Mouse (Mus musculus): Measurements from ENCODE around the gene Snap91. TPM values are rescaled to one million over a fixed set of nuclear protein-coding genes. Genes with fewer than 3 reads are reported as not detected.

Snap91 gene
- polyA plus RNA-seq, 1 experiment from 2014 or later: 184 TPM

DNA sequence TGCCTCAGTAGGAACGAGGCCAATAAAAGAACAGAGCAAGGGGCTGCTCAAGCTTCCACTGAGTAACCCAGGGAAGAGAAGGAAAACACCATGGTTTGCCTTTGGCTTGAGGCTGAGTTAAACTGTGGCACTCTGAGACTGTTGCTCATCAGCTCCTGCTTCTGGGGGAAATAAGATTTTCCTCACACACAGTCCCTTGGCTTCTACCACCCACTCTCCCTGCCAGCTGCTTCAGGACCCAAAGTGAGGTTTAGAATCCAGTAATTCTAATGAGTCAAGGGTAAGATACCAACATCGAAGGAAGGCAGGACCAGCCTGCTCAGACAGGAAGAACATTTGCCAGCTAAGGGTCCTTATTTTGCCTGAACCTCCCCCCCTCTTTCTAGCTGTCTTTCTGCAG lies 50.7 kb downstream of the Snap91 start:
- Histone ChIP-seq H3K36me3 (ENCODE audit: control insufficient read depth, insufficient read depth, low read length) (peaks cover 37% of the 10 kb centered on the region), H3K27ac (ENCODE audit: low read length) (0 out of 2 replicates have a peak overlapping the region, but pooled peaks have one; percentile 10), H3K9me3 (replicated peaks; ENCODE audit: control insufficient read depth, low read length, poor library complexity, severe bottlenecking) (no peaks in the 10 kb centered on the region), H3K4me1 (ENCODE audit: control insufficient read depth, insufficient read depth, low read length) (no peaks in the 10 kb centered on the region), H3K27me3 (ENCODE audit: control insufficient read depth, insufficient read depth, low read depth, low read length) (no peaks in the 10 kb centered on the region), H3K4me2 (ENCODE audit: low read length) (no peak overlapping the region), H3K4me3 (ENCODE audit: low read depth, low read length) (no peak overlapping the region), H3K9ac (ENCODE audit: low read depth, low read length) (no peak overlapping the region)
- ATAC-seq: no peak
- WGBS: 73% methylated on average over 2 of the region's 2 CpGs

DNA sequence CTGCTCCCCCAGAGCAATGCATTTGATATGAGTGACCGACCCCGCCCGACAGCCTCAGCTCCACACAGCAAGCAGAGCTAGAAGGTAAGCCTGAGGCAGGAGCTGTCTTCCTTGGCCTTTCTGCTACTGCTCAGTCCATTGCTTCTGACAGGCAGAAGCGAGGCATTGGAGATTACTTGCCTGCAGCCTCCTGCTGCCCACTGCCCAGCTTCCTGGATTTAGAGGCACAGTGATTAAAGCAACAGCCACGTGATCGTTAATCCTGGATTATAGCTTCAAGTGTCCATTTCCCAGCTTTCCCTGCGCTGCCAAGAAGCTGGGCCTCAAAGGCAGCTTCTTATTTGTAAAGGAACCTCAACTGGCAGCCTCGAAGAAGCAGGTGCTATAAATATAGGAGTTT lies 51.4 kb downstream of the Snap91 start:
- Histone ChIP-seq H3K4me1 (ENCODE audit: control insufficient read depth, insufficient read depth, low read length) (no peaks in the 10 kb centered on the region), H3K27me3 (ENCODE audit: control insufficient read depth, insufficient read depth, low read depth, low read length) (no peaks in the 10 kb centered on the region), H3K9ac (ENCODE audit: low read depth, low read length) (no peak overlapping the region), H3K4me3 (ENCODE audit: low read depth, low read length) (no peak overlapping the region), H3K36me3 (ENCODE audit: control insufficient read depth, insufficient read depth, low read length) (peaks cover 32% of the 10 kb centered on the region), H3K9me3 (replicated peaks; ENCODE audit: control insufficient read depth, low read length, poor library complexity, severe bottlenecking) (no peaks in the 10 kb centered on the region), H3K4me2 (ENCODE audit: low read length) (no peak overlapping the region), H3K27ac (ENCODE audit: low read length) (peak overlapping the region; percentile 10; the same call in 1 of the 2 replicates)
- peak; percentile 65 for ATAC-seq
- WGBS: 28% methylated on average over 8 of the region's 8 CpGs

DNA sequence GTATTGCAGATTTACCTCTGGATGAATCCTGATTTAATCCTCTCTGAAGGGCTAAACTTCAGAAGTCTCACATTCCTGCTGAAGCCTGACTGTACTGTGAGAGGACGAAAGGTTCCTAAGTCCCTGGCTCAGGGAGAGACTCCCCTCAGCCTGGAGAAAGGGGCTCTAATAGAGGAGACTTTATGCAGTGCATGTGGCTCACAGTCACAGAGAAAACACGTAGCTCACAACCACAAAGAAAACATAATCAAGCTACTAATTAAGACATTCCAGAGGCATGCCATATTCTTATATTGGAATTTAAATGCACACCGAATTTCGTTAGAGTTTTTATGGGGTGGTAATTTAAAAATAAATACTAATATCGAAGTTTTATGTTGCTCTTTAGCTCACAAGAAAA lies 61.1 kb downstream of the Snap91 start:
- H3K9ac ChIP-seq (ENCODE audit: low read depth, low read length): no peak overlapping the region
- H3K4me2 ChIP-seq (ENCODE audit: low read length): no peak overlapping the region
- H3K4me1 ChIP-seq (ENCODE audit: control insufficient read depth, insufficient read depth, low read length): no peaks in the 10 kb centered on the region
- ATAC-seq: no peak
- peaks cover 14% of the 10 kb centered on the region for H3K36me3 ChIP-seq (ENCODE audit: control insufficient read depth, insufficient read depth, low read length)
- H3K27ac ChIP-seq (ENCODE audit: low read length): no peak overlapping the region
- H3K4me3 ChIP-seq (ENCODE audit: low read depth, low read length): no peak overlapping the region
- WGBS: 78% methylated on average over 5 of the region's 5 CpGs
- H3K9me3 ChIP-seq (replicated peaks; ENCODE audit: control insufficient read depth, low read length, poor library complexity, severe bottlenecking): no peaks in the 10 kb centered on the region
- no peaks in the 10 kb centered on the region for H3K27me3 ChIP-seq (ENCODE audit: control insufficient read depth, insufficient read depth, low read depth, low read length)

DNA sequence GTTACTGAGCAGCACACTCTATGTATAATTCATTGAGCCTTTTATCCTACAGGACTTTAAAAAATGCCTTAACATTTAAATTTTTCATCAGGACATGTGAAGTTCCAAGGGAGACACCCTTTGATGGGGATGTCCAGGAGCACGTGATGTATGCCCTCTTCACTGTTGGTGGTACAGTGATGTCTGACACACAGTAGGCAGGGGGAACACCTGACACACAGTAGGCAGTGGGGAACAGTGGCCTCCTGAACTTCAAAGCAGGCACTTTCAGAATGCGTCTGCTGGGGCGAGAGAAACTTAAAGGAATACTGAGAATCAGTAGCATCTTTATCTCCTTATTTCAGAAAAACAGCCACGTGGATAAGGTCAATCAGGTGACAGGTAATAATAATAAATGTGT lies 62.8 kb downstream of the Snap91 start:
- no peak for ATAC-seq
- no peak overlapping the region for H3K4me2 ChIP-seq (ENCODE audit: low read length)
- 60% methylated on average over 4 of the region's 4 CpGs for WGBS

DNA sequence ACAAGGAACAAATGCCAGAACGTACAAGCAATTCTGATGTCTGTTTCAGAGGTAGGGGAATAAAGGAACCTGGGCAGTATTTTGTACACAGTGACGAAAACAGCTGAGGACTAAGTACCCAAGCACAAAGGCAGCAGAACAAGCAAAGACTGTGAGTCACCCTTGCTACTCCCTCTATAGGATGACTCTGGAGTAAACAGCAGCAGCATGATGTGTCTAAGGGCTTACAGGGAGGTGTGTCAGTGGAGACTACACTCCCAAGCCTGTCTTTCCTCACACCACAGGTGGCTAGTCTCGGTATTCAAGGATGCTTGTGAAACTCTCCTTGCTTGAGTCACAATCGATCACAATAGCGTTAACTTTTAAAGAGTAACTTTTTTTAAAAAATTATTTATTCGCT lies 66.1 kb downstream of the Snap91 start:
- H3K4me3 ChIP-seq (ENCODE audit: low read depth, low read length): no peak overlapping the region
- no peaks in the 10 kb centered on the region for H3K4me1 ChIP-seq (ENCODE audit: control insufficient read depth, insufficient read depth, low read length)
- H3K27ac ChIP-seq (ENCODE audit: low read length): no peak overlapping the region
- no peaks in the 10 kb centered on the region for H3K9me3 ChIP-seq (replicated peaks; ENCODE audit: control insufficient read depth, low read length, poor library complexity, severe bottlenecking)
- peaks cover 18% of the 10 kb centered on the region for H3K36me3 ChIP-seq (ENCODE audit: control insufficient read depth, insufficient read depth, low read length)
- WGBS: 68% methylated on average over 6 of the region's 6 CpGs
- H3K4me2 ChIP-seq (ENCODE audit: low read length): no peak overlapping the region
- no peaks in the 10 kb centered on the region for H3K27me3 ChIP-seq (ENCODE audit: control insufficient read depth, insufficient read depth, low read depth, low read length)
- no peak overlapping the region for H3K9ac ChIP-seq (ENCODE audit: low read depth, low read length)
- ATAC-seq: no peak

More for the DNA sequence above, 62.8 kb downstream of the Snap91 start:
- no peaks in the 10 kb centered on the region for H3K9me3 ChIP-seq (replicated peaks; ENCODE audit: control insufficient read depth, low read length, poor library complexity, severe bottlenecking)
- no peak overlapping the region for H3K9ac ChIP-seq (ENCODE audit: low read depth, low read length)
- no peak overlapping the region for H3K27ac ChIP-seq (ENCODE audit: low read length)
- no peak overlapping the region for H3K4me3 ChIP-seq (ENCODE audit: low read depth, low read length)
- no peaks in the 10 kb centered on the region for H3K4me1 ChIP-seq (ENCODE audit: control insufficient read depth, insufficient read depth, low read length)
- H3K27me3 ChIP-seq (ENCODE audit: control insufficient read depth, insufficient read depth, low read depth, low read length): no peaks in the 10 kb centered on the region
- peaks cover 16% of the 10 kb centered on the region for H3K36me3 ChIP-seq (ENCODE audit: control insufficient read depth, insufficient read depth, low read length)

DNA sequence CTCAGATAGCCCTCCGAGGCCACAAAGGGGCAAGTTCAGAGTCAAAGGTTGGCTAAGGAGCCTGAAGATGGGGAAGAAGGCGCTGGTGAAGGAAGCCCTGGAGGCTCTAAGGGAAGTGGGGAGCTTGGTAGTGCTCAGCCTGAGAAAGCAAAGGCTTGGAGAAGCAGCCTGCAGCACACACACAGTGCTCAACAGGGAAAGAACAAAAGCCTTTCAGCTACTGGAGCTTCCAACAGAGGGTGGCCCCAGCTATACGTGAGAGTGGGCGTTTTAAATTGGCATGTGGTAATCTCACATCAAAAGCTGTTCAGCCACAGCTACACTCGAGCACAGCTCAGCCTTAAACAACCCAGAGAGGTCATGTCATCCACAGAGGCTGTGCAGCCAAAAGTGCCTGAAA lies 67.1 kb downstream of the Snap91 start:
- Histone ChIP-seq H3K9ac (ENCODE audit: low read depth, low read length) (no peak overlapping the region), H3K36me3 (ENCODE audit: control insufficient read depth, insufficient read depth, low read length) (peaks cover 16% of the 10 kb centered on the region), H3K27me3 (ENCODE audit: control insufficient read depth, insufficient read depth, low read depth, low read length) (no peaks in the 10 kb centered on the region), H3K9me3 (replicated peaks; ENCODE audit: control insufficient read depth, low read length, poor library complexity, severe bottlenecking) (no peaks in the 10 kb centered on the region), H3K4me3 (ENCODE audit: low read depth, low read length) (no peak overlapping the region), H3K27ac (ENCODE audit: low read length) (no peak overlapping the region), H3K4me2 (ENCODE audit: low read length) (no peak overlapping the region), H3K4me1 (ENCODE audit: control insufficient read depth, insufficient read depth, low read length) (no peaks in the 10 kb centered on the region)
- ATAC-seq: no peak; the same call in 1 of the 2 replicates
- WGBS: 10% methylated on average over 5 of the region's 5 CpGs

DNA sequence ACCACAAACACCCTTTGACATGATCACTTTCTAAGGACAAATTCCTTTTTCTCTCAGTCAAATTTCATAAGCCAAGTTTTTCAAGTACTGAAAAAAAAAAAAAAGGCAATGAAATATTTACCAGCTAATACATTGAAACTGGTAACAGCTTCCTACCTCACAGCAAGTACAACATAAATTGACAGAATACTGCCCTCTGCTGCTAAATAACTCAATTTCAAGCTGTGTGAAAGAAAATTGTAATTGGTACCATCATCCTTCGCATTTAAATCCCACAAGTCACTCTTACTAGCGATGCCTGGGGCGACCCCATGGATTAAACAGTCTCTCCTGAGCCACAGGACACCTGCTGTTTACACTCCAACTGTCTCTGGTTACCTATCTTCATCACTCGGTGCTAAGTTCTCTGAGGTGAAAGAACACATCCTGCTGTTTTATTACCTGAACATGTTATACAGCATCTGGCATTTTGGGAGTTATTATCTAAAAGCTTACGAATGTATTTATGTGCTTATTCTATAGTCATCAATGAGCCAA lies 69.7 kb downstream of the Snap91 start:
- H3K9ac ChIP-seq (ENCODE audit: low read depth, low read length): no peak overlapping the region
- no peaks in the 10 kb centered on the region for H3K27me3 ChIP-seq (ENCODE audit: control insufficient read depth, insufficient read depth, low read depth, low read length)
- H3K4me1 ChIP-seq (ENCODE audit: control insufficient read depth, insufficient read depth, low read length): no peaks in the 10 kb centered on the region
- H3K4me3 ChIP-seq (ENCODE audit: low read depth, low read length): no peak overlapping the region
- H3K27ac ChIP-seq (ENCODE audit: low read length): no peak overlapping the region
- H3K4me2 ChIP-seq (ENCODE audit: low read length): no peak overlapping the region
- peaks cover 16% of the 10 kb centered on the region for H3K36me3 ChIP-seq (ENCODE audit: control insufficient read depth, insufficient read depth, low read length)
- H3K9me3 ChIP-seq (replicated peaks; ENCODE audit: control insufficient read depth, low read length, poor library complexity, severe bottlenecking): no peaks in the 10 kb centered on the region
- peak; percentile 41; the same call in 1 of the 2 replicates for ATAC-seq
- WGBS: 36% methylated on average over 5 of the region's 5 CpGs

DNA sequence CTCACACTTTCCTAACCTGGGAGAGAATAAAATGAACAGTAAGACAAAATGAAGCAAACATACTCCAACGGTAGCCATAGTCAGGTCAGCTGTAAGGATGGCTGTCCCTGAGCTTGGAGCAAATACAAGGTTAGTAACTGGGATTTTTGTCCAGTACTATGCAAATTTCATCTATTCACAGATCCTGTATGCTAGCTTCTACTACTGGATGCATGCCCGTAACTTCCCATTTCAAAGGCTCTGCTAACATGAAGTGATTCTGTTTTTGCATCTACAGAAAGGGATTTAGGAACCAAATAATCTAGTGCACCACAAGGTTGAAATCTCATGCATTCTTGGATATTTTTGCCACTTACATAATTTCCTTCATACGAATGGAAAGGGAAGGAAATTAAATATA lies 70.2 kb downstream of the Snap91 start:
- H3K27me3 ChIP-seq (ENCODE audit: control insufficient read depth, insufficient read depth, low read depth, low read length): no peaks in the 10 kb centered on the region
- H3K27ac ChIP-seq (ENCODE audit: low read length): no peak overlapping the region
- H3K9me3 ChIP-seq (replicated peaks; ENCODE audit: control insufficient read depth, low read length, poor library complexity, severe bottlenecking): no peaks in the 10 kb centered on the region
- H3K4me3 ChIP-seq (ENCODE audit: low read depth, low read length): no peak overlapping the region
- WGBS: 74% methylated on average over 3 of the region's 3 CpGs
- H3K4me1 ChIP-seq (ENCODE audit: control insufficient read depth, insufficient read depth, low read length): no peaks in the 10 kb centered on the region
- H3K4me2 ChIP-seq (ENCODE audit: low read length): no peak overlapping the region
- peaks cover 12% of the 10 kb centered on the region for H3K36me3 ChIP-seq (ENCODE audit: control insufficient read depth, insufficient read depth, low read length)
- no peak for ATAC-seq
- H3K9ac ChIP-seq (ENCODE audit: low read depth, low read length): no peak overlapping the region

DNA sequence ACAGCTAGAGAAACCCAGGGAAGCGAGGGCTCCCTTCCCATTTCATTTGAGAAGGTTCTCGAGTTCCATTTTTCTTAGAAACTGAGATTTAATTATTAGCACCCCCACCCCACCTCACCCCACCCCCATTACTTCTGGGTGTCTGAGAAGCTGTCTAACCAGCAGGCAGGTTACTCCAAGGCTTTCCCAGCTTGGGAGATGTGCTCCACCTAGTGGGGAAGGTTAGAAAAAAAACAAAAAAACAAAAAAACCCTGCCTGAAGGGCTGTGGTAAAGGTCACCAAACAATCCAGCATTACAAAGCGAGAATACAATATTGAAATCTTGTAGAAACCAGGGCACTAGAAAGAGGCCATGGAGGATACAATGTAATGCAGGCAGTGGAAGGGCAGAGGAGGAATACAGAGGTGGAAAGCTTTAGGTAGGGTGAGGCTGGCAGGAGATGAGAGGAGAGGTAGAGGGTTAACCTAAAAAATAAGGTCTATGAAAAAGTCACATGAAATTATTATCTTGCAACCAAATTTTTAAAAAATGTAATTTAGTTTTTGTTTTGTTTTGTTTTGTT lies 79.8 kb downstream of the Snap91 start:
- Histone ChIP-seq H3K4me1 (ENCODE audit: control insufficient read depth, insufficient read depth, low read length) (no peaks in the 10 kb centered on the region), H3K27ac (ENCODE audit: low read length) (no peak overlapping the region), H3K9me3 (replicated peaks; ENCODE audit: control insufficient read depth, low read length, poor library complexity, severe bottlenecking) (no peaks in the 10 kb centered on the region), H3K9ac (ENCODE audit: low read depth, low read length) (no peak overlapping the region), H3K27me3 (ENCODE audit: control insufficient read depth, insufficient read depth, low read depth, low read length) (no peaks in the 10 kb centered on the region), H3K36me3 (ENCODE audit: control insufficient read depth, insufficient read depth, low read length) (peaks cover 21% of the 10 kb centered on the region), H3K4me2 (ENCODE audit: low read length) (no peak overlapping the region), H3K4me3 (ENCODE audit: low read depth, low read length) (no peak overlapping the region)
- 21% methylated on average over 3 of the region's 3 CpGs for WGBS
- peak; percentile 61; the same call in 1 of the 2 replicates for ATAC-seq
